ENCODE assay signal across 17 mouse cellular contexts in the genomic region with DNA sequence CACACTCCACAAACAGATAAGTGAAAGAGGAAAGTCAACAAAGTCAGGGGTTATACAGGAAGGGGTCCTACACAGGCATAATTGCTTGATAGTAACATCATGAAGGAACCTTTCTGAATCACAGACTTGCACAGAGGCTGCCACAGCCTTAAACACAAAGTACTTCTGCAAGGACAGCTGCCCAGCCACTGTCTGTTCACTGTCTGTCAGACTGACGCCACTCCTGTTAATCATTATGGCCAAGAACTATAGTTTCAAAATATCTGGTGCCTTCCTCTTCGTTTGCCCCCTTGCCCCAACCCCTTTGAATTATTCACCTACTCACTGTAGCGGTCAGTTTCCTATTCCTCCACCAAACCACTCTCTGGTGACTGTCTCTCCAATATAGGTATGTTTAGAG.
"Had no signal": no experiment of that assay in that cellular context is flagged by ENCODE, and none has a peak within 500 bp of the region (broad histone marks: within the 10 kb centered on the region; RNA-seq: fewer than 3 reads in every experiment).

No protein-coding gene starts in this region.

- DNase-seq: kidney, adult 2 months; left cerebral cortex, postnatal 4 days; lung, adult 18-20 months; lung, postnatal 10 days; lung, postnatal 36 days; thymus, adult 18-20 months; thymus, postnatal 36 days had no signal

- H3K36me3 ChIP-seq: limb, embryonic 12.5 days; limb, embryonic 15.5 days; lung, embryonic 15.5 days; midbrain, embryonic 10.5 days; midbrain, embryonic 13.5 days; neural tube, embryonic 13.5 days had no signal

- H3K4me1 ChIP-seq: megakaryocyte, embryonic 14.5 days had no signal

- H3K9ac ChIP-seq: limb, embryonic 12.5 days; limb, embryonic 15.5 days; lung, embryonic 15.5 days; midbrain, embryonic 13.5 days; neural tube, embryonic 13.5 days had no signal

- H3K4me2 ChIP-seq: limb, embryonic 12.5 days; limb, embryonic 15.5 days; lung, embryonic 15.5 days; midbrain, embryonic 13.5 days; neural tube, embryonic 13.5 days had no signal

- H3K9me3 ChIP-seq: limb, embryonic 12.5 days; limb, embryonic 15.5 days; lung, embryonic 15.5 days; midbrain, embryonic 10.5 days; midbrain, embryonic 13.5 days; neural tube, embryonic 13.5 days had no signal

- H3K27me3 ChIP-seq: limb, embryonic 12.5 days; limb, embryonic 15.5 days; lung, embryonic 15.5 days; neural tube, embryonic 13.5 days had no signal

- H3K4me3 ChIP-seq: limb, embryonic 12.5 days; limb, embryonic 15.5 days; lung, embryonic 15.5 days; megakaryocyte, embryonic 14.5 days; midbrain, embryonic 10.5 days; midbrain, embryonic 13.5 days; myocyte; neural tube, embryonic 13.5 days had no signal

- ATAC-seq: intestine, embryonic 16.5 days; midbrain, embryonic 13.5 days; midbrain, embryonic 16.5 days had no signal

- H3K27ac ChIP-seq: limb, embryonic 15.5 days; lung, embryonic 15.5 days; midbrain, embryonic 10.5 days; midbrain, embryonic 13.5 days; neural tube, embryonic 13.5 days had no signal
